Mouse (Mus musculus): ENCODE results near the gene St6gal1. TPM values are rescaled to one million over a fixed set of nuclear protein-coding genes. Genes with fewer than 3 reads are reported as not detected.

Gene St6gal1
- polyA plus RNA-seq, 1 experiment from 2014 or later: 60.3 TPM

DNA sequence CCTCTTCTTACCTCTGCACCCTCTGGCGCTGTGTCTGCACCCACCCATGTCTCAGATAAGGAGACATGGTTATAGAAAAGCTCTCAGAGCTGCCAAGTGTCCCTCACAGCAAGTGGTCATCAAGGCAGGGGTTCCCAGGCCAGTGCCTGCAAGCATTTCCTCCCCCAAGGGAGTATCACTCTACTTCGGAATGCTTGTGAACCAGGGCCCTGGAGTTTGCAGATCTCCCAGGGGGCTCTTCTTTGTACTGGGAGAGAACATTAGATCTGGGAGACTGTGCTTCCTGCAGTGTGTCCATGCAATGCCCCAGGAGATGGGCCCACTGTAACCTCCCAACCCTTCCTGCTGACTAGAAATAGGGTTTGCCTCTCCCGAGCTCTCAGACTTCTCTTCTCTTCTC is 35.0 kb downstream of the St6gal1 start:
- no peak for TF ChIP-seq CTCF (IDR thresholded peaks at IDR 0.05; ENCODE audit: low read depth)
- Histone ChIP-seq H3K9ac (no peak overlapping the region), H3K27ac (ENCODE audit: low read depth) (no peak overlapping the region), H3K27me3 (ENCODE audit: insufficient read depth, low read length) (no peaks in the 10 kb centered on the region), H3K4me3 (ENCODE audit: low read depth, low read length) (no peak overlapping the region), H3K4me2 (no peak overlapping the region), H3K9me3 (ENCODE audit: low read depth, low read length) (no peaks in the 10 kb centered on the region), H3K4me1 (ENCODE audit: insufficient read depth) (peaks cover 21% of the 10 kb centered on the region), H3K36me3 (ENCODE audit: insufficient read depth) (peaks cover 11% of the 10 kb centered on the region)
- 58% methylated on average over 3 of the region's 3 CpGs for WGBS
- no peak for ATAC-seq (ENCODE audit: insufficient read depth)
- DNase-seq: no peak

DNA sequence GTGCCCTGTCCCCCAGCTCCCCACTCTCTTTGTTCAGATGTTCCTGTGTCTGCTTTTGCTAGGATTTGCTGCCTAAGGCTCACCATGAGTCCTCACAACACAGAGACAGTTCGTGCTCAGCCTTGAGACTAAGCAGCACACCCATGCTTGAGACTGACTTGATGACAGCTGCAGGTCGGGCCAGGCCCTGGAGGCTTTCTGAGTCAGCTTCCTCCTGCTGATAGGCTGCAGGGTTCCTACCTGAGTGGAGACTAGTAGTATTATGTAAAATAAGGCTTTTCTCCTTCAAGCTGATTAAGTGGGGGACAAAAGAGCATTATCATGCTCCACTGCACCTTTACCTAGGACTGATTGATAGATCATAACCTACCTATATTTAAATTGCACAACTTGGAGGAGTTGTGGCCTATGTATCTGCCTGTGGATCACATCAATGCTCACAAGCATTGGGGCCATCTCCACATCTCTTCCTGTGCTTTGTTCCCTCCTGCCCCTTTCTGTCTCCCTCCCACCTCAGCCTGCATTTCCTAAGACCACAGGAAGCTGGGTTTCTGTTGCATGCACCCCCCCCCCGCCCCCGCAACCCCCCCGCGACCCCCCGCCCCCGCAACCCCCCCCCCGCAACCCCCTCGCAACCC is 37.7 kb downstream of the St6gal1 start:
- DNase-seq (no peak), ATAC-seq (ENCODE audit: insufficient read depth) (no peak)
- H3K4me2 ChIP-seq: no peak overlapping the region
- H3K36me3 ChIP-seq (ENCODE audit: insufficient read depth): peaks cover 18% of the 10 kb centered on the region
- 29% methylated on average over 8 of the region's 10 CpGs for WGBS
- no peak for TF ChIP-seq CTCF (IDR thresholded peaks at IDR 0.05; ENCODE audit: low read depth)
- no peak overlapping the region for H3K9ac ChIP-seq
- no peaks in the 10 kb centered on the region for H3K9me3 ChIP-seq (ENCODE audit: low read depth, low read length)
- no peak overlapping the region for H3K4me3 ChIP-seq (ENCODE audit: low read depth, low read length)
- H3K27ac ChIP-seq (ENCODE audit: low read depth): no peak overlapping the region
- no peaks in the 10 kb centered on the region for H3K27me3 ChIP-seq (ENCODE audit: insufficient read depth, low read length)
- H3K4me1 ChIP-seq (ENCODE audit: insufficient read depth): peaks cover 14% of the 10 kb centered on the region; the same call in 1 of the 2 replicates

DNA sequence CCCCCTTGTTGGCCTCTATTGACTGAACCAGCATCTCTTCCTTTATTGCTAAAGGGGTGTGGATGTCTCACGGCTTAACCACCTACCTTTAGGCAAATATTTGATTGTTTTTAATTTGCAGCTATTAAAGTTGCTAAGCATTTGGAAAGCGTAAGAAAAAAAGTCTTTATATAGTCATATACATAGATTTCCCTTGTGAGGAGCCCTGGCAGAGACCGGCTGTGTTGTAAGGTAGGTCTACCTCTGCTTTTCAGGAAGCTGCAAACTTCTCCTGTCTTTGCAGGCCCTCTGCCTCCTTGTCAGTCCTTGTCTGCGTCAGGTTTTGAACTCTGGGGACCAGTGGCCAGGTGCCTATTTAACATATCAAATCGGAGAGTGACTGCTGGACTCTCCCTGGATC is 38.3 kb downstream of the St6gal1 start:
- peaks cover 18% of the 10 kb centered on the region for H3K36me3 ChIP-seq (ENCODE audit: insufficient read depth)
- H3K4me3 ChIP-seq (ENCODE audit: low read depth, low read length): no peak overlapping the region
- no peak for TF ChIP-seq CTCF (IDR thresholded peaks at IDR 0.05; ENCODE audit: low read depth)
- ATAC-seq (ENCODE audit: insufficient read depth): no peak
- DNase-seq: no peak
- H3K4me2 ChIP-seq: no peak overlapping the region
- no peak overlapping the region for H3K9ac ChIP-seq
- H3K27ac ChIP-seq (ENCODE audit: low read depth): no peak overlapping the region
- H3K9me3 ChIP-seq (ENCODE audit: low read depth, low read length): no peaks in the 10 kb centered on the region
- no peaks in the 10 kb centered on the region for H3K27me3 ChIP-seq (ENCODE audit: insufficient read depth, low read length)
- H3K4me1 ChIP-seq (ENCODE audit: insufficient read depth): peaks cover 13% of the 10 kb centered on the region; the same call in 1 of the 2 replicates
- 56% methylated on average over 5 of the region's 5 CpGs for WGBS

DNA sequence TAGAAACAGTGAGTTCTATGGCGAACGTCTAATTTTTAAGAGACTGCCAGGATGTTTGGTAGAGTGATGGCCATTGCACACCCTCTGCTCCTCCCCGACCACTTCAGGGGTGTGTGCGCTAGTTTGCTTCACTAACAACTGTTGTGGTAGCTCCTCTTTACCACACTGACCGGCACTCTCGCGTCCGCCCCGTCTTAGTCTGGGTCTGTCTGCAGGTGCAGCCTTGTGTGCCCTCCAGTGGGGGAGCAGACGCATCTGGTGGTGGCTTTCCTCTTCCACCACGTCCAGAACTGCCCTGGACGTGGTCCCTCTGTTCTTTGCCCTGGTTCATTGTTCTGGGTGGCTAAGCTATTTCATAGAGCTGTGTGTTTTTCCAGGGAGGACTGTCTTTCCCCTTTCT is 40.5 kb downstream of the St6gal1 start:
- peaks cover 7% of the 10 kb centered on the region for H3K4me1 ChIP-seq (ENCODE audit: insufficient read depth)
- no peak for TF ChIP-seq CTCF (IDR thresholded peaks at IDR 0.05; ENCODE audit: low read depth)

DNA sequence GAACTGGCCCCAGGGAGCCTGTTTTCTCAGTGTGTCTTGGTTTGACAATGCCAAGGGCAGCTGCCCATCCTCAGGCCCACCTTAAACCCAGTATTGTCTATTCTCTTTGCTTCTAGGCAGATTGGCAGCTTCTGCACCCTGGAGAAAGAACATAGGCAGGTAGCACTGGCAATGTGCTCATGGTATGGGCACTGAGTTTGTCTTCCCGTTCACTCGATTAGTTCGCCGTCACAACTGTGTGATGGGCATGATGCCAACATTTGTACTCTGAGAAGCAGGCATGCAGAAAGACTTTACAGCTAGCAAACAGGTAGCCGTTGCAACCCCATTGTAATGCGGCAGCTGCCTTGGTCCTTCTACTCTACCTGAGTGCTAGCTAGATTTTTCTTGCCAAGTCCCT is 40.9 kb downstream of the St6gal1 start:
- TF ChIP-seq CTCF (IDR thresholded peaks at IDR 0.05; ENCODE audit: low read depth): no peak
- ATAC-seq (ENCODE audit: insufficient read depth) (no peak), DNase-seq (no peak)
- Histone ChIP-seq H3K9ac (no peak overlapping the region), H3K9me3 (ENCODE audit: low read depth, low read length) (no peaks in the 10 kb centered on the region), H3K27ac (ENCODE audit: low read depth) (no peak overlapping the region), H3K27me3 (ENCODE audit: insufficient read depth, low read length) (no peaks in the 10 kb centered on the region), H3K4me1 (ENCODE audit: insufficient read depth) (peaks cover 11% of the 10 kb centered on the region), H3K36me3 (ENCODE audit: insufficient read depth) (peaks cover 22% of the 10 kb centered on the region), H3K4me3 (ENCODE audit: low read depth, low read length) (no peak overlapping the region), H3K4me2 (no peak overlapping the region)
- 65% methylated on average over 6 of the region's 6 CpGs for WGBS

More for the DNA sequence above, 40.5 kb downstream of the St6gal1 start:
- no peaks in the 10 kb centered on the region for H3K27me3 ChIP-seq (ENCODE audit: insufficient read depth, low read length)
- no peak overlapping the region for H3K4me3 ChIP-seq (ENCODE audit: low read depth, low read length)
- H3K36me3 ChIP-seq (ENCODE audit: insufficient read depth): peaks cover 22% of the 10 kb centered on the region
- ATAC-seq (ENCODE audit: insufficient read depth) (no peak), DNase-seq (no peak)
- H3K4me2 ChIP-seq: no peak overlapping the region
- WGBS: 84% methylated on average over 12 of the region's 12 CpGs
- no peak overlapping the region for H3K9ac ChIP-seq
- no peaks in the 10 kb centered on the region for H3K9me3 ChIP-seq (ENCODE audit: low read depth, low read length)
- no peak overlapping the region for H3K27ac ChIP-seq (ENCODE audit: low read depth)

DNA sequence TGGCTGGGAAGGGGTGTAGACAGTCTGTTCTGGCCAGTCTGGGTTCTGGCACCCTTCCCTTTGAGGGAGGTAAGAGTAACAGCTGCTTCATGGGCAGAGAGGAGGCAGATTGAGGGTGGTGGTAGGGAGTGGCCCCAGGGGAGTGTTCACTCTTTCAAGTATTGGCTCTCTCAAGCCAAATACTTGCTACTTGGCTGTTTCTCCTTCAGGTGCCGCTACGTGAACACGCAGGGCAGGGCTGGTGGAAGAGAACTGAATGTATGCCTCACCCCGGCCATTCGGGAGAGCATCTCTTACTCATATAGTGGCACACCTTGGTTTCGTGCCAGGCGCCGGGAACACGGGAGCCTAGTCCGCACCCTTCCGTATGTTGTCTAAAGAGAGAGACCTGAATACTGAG is 41.8 kb downstream of the St6gal1 start:
- no peak for ATAC-seq (ENCODE audit: insufficient read depth)
- Histone ChIP-seq H3K27me3 (ENCODE audit: insufficient read depth, low read length) (no peaks in the 10 kb centered on the region), H3K9me3 (ENCODE audit: low read depth, low read length) (no peaks in the 10 kb centered on the region), H3K9ac (no peak overlapping the region), H3K27ac (ENCODE audit: low read depth) (no peak overlapping the region), H3K4me3 (ENCODE audit: low read depth, low read length) (no peak overlapping the region), H3K4me1 (ENCODE audit: insufficient read depth) (peaks cover 17% of the 10 kb centered on the region), H3K36me3 (ENCODE audit: insufficient read depth) (peaks cover 22% of the 10 kb centered on the region), H3K4me2 (no peak overlapping the region)
- no peak for DNase-seq
- WGBS: 95% methylated on average over 11 of the region's 11 CpGs
- no peak for TF ChIP-seq CTCF (IDR thresholded peaks at IDR 0.05; ENCODE audit: low read depth)

DNA sequence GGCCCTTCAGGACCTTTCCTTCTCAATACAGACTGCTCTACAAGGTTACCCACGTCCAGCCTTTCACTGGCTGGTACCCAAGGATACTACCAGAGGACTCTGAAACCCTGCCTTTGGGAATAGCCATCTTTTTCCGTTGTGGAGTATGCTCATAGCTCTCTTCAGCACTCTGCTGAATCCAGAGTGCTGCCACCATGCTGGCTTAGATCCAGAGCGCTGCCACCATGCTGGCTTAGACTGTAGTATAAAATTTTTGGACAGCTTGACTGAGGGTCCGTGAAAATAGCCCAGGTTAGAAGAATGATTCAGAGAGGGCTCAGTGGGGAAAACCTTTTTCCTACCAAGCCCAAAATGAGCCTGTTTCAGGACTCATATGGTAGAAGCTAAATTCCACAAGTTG is 42.4 kb downstream of the St6gal1 start:
- Histone ChIP-seq H3K9ac (no peak overlapping the region), H3K4me2 (no peak overlapping the region), H3K4me1 (ENCODE audit: insufficient read depth) (peaks cover 22% of the 10 kb centered on the region), H3K36me3 (ENCODE audit: insufficient read depth) (peaks cover 22% of the 10 kb centered on the region), H3K27me3 (ENCODE audit: insufficient read depth, low read length) (no peaks in the 10 kb centered on the region), H3K27ac (ENCODE audit: low read depth) (no peak overlapping the region), H3K4me3 (ENCODE audit: low read depth, low read length) (no peak overlapping the region), H3K9me3 (ENCODE audit: low read depth, low read length) (no peaks in the 10 kb centered on the region)
- no peak for DNase-seq
- no peak for ATAC-seq (ENCODE audit: insufficient read depth)
- no peak for TF ChIP-seq CTCF (IDR thresholded peaks at IDR 0.05; ENCODE audit: low read depth)
- WGBS: 83% methylated on average over 4 of the region's 4 CpGs
